In genomic region chr9:63880487-63881260, GRCm38 (mm10) we compare ENCODE assay signal across 8 mouse cellular contexts.
A peak's percentile ranks its signal among the peaks of the same experiment; 100 is the strongest.
DNase-seq lines count a peak whose midpoint lies in the region; ATAC-seq lines count a peak whose summit lies in the region.

No protein-coding gene starts in this region.

- H3K36me3 ChIP-seq in kidney, embryonic 15.5 days = no peaks in the 10 kb centered on the region
- H3K36me3 ChIP-seq in embryonic facial prominence, embryonic 13.5 days = no peaks in the 10 kb centered on the region
- H3K36me3 ChIP-seq in hindbrain, embryonic 16.5 days (ENCODE audit: control insufficient read depth, insufficient read depth, low read length) = no peaks in the 10 kb centered on the region
- no peaks in the 10 kb centered on the region for H3K36me3 ChIP-seq in midbrain, embryonic 13.5 days

- no peak for ATAC-seq in kidney, embryonic 15.5 days (replicated peaks; ENCODE audit: low FRiP score)
- ATAC-seq in embryonic facial prominence, embryonic 13.5 days (ENCODE audit: insufficient number of reproducible peaks, insufficient read depth, low FRiP score, low TSS enrichment, low read depth) = no peak
- peak; percentile 51; the same call in 1 of the 2 replicates for ATAC-seq in hindbrain, embryonic 16.5 days
- peak; percentile 51 for ATAC-seq in midbrain, embryonic 13.5 days

- H3K4me1 ChIP-seq in kidney, embryonic 15.5 days = peaks cover 35% of the 10 kb centered on the region
- H3K4me1 ChIP-seq in embryonic facial prominence, embryonic 13.5 days = peaks cover 46% of the 10 kb centered on the region
- H3K4me1 ChIP-seq in hindbrain, embryonic 16.5 days (ENCODE audit: control insufficient read depth, insufficient read depth, low read depth, low read length) = peaks cover 22% of the 10 kb centered on the region
- peaks cover 33% of the 10 kb centered on the region for H3K4me1 ChIP-seq in midbrain, embryonic 13.5 days (replicated peaks)

- H3K9me3 ChIP-seq in kidney, embryonic 15.5 days (replicated peaks) = no peaks in the 10 kb centered on the region
- H3K9me3 ChIP-seq in embryonic facial prominence, embryonic 13.5 days = no peaks in the 10 kb centered on the region
- H3K9me3 ChIP-seq in hindbrain, embryonic 16.5 days (ENCODE audit: control insufficient read depth, low read length) = no peaks in the 10 kb centered on the region
- no peaks in the 10 kb centered on the region for H3K9me3 ChIP-seq in midbrain, embryonic 13.5 days

- no peak overlapping the region for H3K27ac ChIP-seq in kidney, embryonic 15.5 days
- H3K27ac ChIP-seq in embryonic facial prominence, embryonic 13.5 days = no peak overlapping the region; the same call in none of the 2 replicates
- peak overlapping the region; percentile 44; the same call in 1 of the 2 replicates for H3K27ac ChIP-seq in hindbrain, embryonic 16.5 days (ENCODE audit: low read depth, low read length)
- H3K27ac ChIP-seq in midbrain, embryonic 13.5 days = peak overlapping the region; percentile 75

- 0 out of 2 replicates have a peak, but pooled peaks cover 4% of the 10 kb centered on the region for H3K27me3 ChIP-seq in kidney, embryonic 15.5 days
- no peaks in the 10 kb centered on the region for H3K27me3 ChIP-seq in embryonic facial prominence, embryonic 13.5 days
- H3K27me3 ChIP-seq in hindbrain, embryonic 16.5 days (replicated peaks; ENCODE audit: control insufficient read depth, insufficient read depth, low read length) = peaks cover 2% of the 10 kb centered on the region; the same call in 1 of the 2 replicates
- H3K27me3 ChIP-seq in midbrain, embryonic 13.5 days = 0 out of 2 replicates have a peak, but pooled peaks cover 2% of the 10 kb centered on the region

- peak overlapping the region; percentile 27 for H3K4me3 ChIP-seq in kidney, embryonic 15.5 days (replicated peaks)
- peak overlapping the region; percentile 26 for H3K4me3 ChIP-seq in embryonic facial prominence, embryonic 13.5 days
- peak overlapping the region; percentile 9 for H3K4me3 ChIP-seq in hindbrain, embryonic 16.5 days (ENCODE audit: low read length)
- peak overlapping the region; percentile 24 for H3K4me3 ChIP-seq in midbrain, embryonic 13.5 days (replicated peaks)

- no peak for DNase-seq in kidney, postnatal 10 days
- no peak for DNase-seq in layer of hippocampus, adult 9-11 months
- DNase-seq in adrenal gland, postnatal 36 days = no peak
- no peak for DNase-seq in adrenal gland, adult (ENCODE audit: inconsistent age in 2 of 2, low spot score in 1 of 2)

- no peak overlapping the region for H3K9ac ChIP-seq in kidney, embryonic 15.5 days
- peak overlapping the region; percentile 36; the same call in 1 of the 2 replicates for H3K9ac ChIP-seq in embryonic facial prominence, embryonic 13.5 days
- H3K9ac ChIP-seq in hindbrain, embryonic 16.5 days (ENCODE audit: low read depth, low read length) = no peak overlapping the region; the same call in 1 of the 2 replicates
- H3K9ac ChIP-seq in midbrain, embryonic 13.5 days (replicated peaks) = 0 out of 2 replicates have a peak overlapping the region, but pooled peaks have one; percentile 43

- peak overlapping the region; percentile 56 for H3K4me2 ChIP-seq in kidney, embryonic 15.5 days
- H3K4me2 ChIP-seq in embryonic facial prominence, embryonic 13.5 days = peak overlapping the region; percentile 56
- peak overlapping the region; percentile 49 for H3K4me2 ChIP-seq in hindbrain, embryonic 16.5 days (ENCODE audit: low read length)
- peak overlapping the region; percentile 53 for H3K4me2 ChIP-seq in midbrain, embryonic 13.5 days (replicated peaks)

- WGBS in kidney, embryonic 15.5 days = 26% methylated on average over 26 of the region's 26 CpGs
- 21% methylated on average over 26 of the region's 26 CpGs for WGBS in embryonic facial prominence, embryonic 13.5 days
- WGBS in hindbrain, embryonic 16.5 days = 6% methylated on average over 25 of the region's 26 CpGs
- 9% methylated on average over 26 of the region's 26 CpGs for WGBS in midbrain, embryonic 13.5 days

Comparison
In these comparisons a context has a peak if more than half of its experiments do, and no peak if none do; other contexts are left out.
1. ATAC-seq: peak in hindbrain, embryonic 16.5 days (single experiment) and midbrain, embryonic 13.5 days (single experiment); none in kidney, embryonic 15.5 days (single experiment) and embryonic facial prominence, embryonic 13.5 days (single experiment).
2. H3K27ac ChIP-seq: peak in hindbrain, embryonic 16.5 days (single experiment) and midbrain, embryonic 13.5 days (single experiment); none in kidney, embryonic 15.5 days (single experiment) and embryonic facial prominence, embryonic 13.5 days (single experiment).
3. H3K9ac ChIP-seq: peak in embryonic facial prominence, embryonic 13.5 days (single experiment) and midbrain, embryonic 13.5 days (single experiment); none in kidney, embryonic 15.5 days (single experiment) and hindbrain, embryonic 16.5 days (single experiment).
4. Peak in every context shown above with its lines, with median percentiles within 50 percentile points of each other: H3K4me2 ChIP-seq and H3K4me3 ChIP-seq.